Mouse (Mus musculus): ENCODE measurements at regions not wholly inside any gene's neighbourhood (a gene's known extent, or its start where the extent isn't known, plus 50 kb on each side); places are given as distances from the start of the nearest gene placed in this dataset.

GRCm38 (mm10) chr7:83077035-83077918, 210.1 kb downstream of the Mex3b start:
- Histone ChIP-seq H3K36me3 (replicated peaks; ENCODE audit: insufficient read depth, low read length) (no peaks in the 10 kb centered on the region), H3K27ac (ENCODE audit: low read depth) (no peak overlapping the region)
- WGBS (ENCODE audit: insufficient replicate concordance), result 57% methylated on average over 11 of the region's 11 CpGs

GRCm38 (mm10) chr7:83077919-83078265, 210.8 kb downstream of the Mex3b start:
- Histone ChIP-seq H3K27me3 (ENCODE audit: insufficient read depth, low read length) (no peaks in the 10 kb centered on the region), H3K27ac (ENCODE audit: low read depth) (no peak overlapping the region), H3K4me2 (ENCODE audit: low read depth, low read length) (no peak overlapping the region), H3K36me3 (replicated peaks; ENCODE audit: insufficient read depth, low read length) (no peaks in the 10 kb centered on the region), H3K9ac (replicated peaks) (no peak overlapping the region), H3K9me3 (ENCODE audit: low read length) (no peaks in the 10 kb centered on the region), H3K4me1 (ENCODE audit: insufficient read depth) (peaks cover 5% of the 10 kb centered on the region), H3K4me3 (ENCODE audit: low read depth, low read length) (no peak overlapping the region)
- DNase-seq (no peak), ATAC-seq (no peak)
- WGBS (ENCODE audit: insufficient replicate concordance), result 60% methylated on average over 4 of the region's 4 CpGs
- TF ChIP-seq EP300 (IDR thresholded peaks at IDR 0.05; ENCODE audit: low read depth) (no peak), CTCF (IDR thresholded peaks at IDR 0.05; ENCODE audit: low read depth) (no peak)

More at GRCm38 (mm10) chr7:83077035-83077918, 210.1 kb downstream of the Mex3b start:
- Histone ChIP-seq H3K4me1 (ENCODE audit: insufficient read depth) (peaks cover 5% of the 10 kb centered on the region), H3K9me3 (ENCODE audit: low read length) (no peaks in the 10 kb centered on the region), H3K4me3 (ENCODE audit: low read depth, low read length) (no peak overlapping the region), H3K27me3 (ENCODE audit: insufficient read depth, low read length) (no peaks in the 10 kb centered on the region), H3K9ac (replicated peaks) (no peak overlapping the region), H3K4me2 (ENCODE audit: low read depth, low read length) (no peak overlapping the region)
- no peak for TF ChIP-seq CTCF (IDR thresholded peaks at IDR 0.05; ENCODE audit: low read depth)
- no peak for TF ChIP-seq EP300 (IDR thresholded peaks at IDR 0.05; ENCODE audit: low read depth)
- ATAC-seq (no peak), DNase-seq (no peak)

- no peaks in the 10 kb centered on the region for H3K27me3 ChIP-seq (ENCODE audit: insufficient read depth, low read length)
- no peak for TF ChIP-seq EP300 (IDR thresholded peaks at IDR 0.05; ENCODE audit: low read depth)
- TF ChIP-seq CTCF (IDR thresholded peaks at IDR 0.05; ENCODE audit: low read depth), result no peak
- H3K27ac ChIP-seq (ENCODE audit: low read depth), result no peak overlapping the region
- ATAC-seq (no peak), DNase-seq (no peak)
- H3K36me3 ChIP-seq (replicated peaks; ENCODE audit: insufficient read depth, low read length), result no peaks in the 10 kb centered on the region
- H3K4me3 ChIP-seq (ENCODE audit: low read depth, low read length), result no peak overlapping the region
- H3K9me3 ChIP-seq (ENCODE audit: low read length), result no peaks in the 10 kb centered on the region
- H3K4me2 ChIP-seq (ENCODE audit: low read depth, low read length), result no peak overlapping the region
- WGBS (ENCODE audit: insufficient replicate concordance), result 78% methylated on average over 4 of the region's 4 CpGs
- H3K9ac ChIP-seq (replicated peaks), result no peak overlapping the region
- peaks cover 5% of the 10 kb centered on the region for H3K4me1 ChIP-seq (ENCODE audit: insufficient read depth)
These were observed 211.6 kb downstream of the Mex3b start for GRCm38 (mm10) chr7:83078695-83079094.

- Histone ChIP-seq H3K4me1 (ENCODE audit: insufficient read depth) (peaks cover 5% of the 10 kb centered on the region), H3K4me2 (ENCODE audit: low read depth, low read length) (no peak overlapping the region), H3K9me3 (ENCODE audit: low read length) (no peaks in the 10 kb centered on the region), H3K9ac (replicated peaks) (no peak overlapping the region), H3K4me3 (ENCODE audit: low read depth, low read length) (no peak overlapping the region), H3K36me3 (replicated peaks; ENCODE audit: insufficient read depth, low read length) (no peaks in the 10 kb centered on the region), H3K27ac (ENCODE audit: low read depth) (no peak overlapping the region), H3K27me3 (ENCODE audit: insufficient read depth, low read length) (no peaks in the 10 kb centered on the region)
- DNase-seq (no peak), ATAC-seq (no peak)
- WGBS (ENCODE audit: insufficient replicate concordance), result 17% methylated on average over 1 of the region's 1 CpGs
- TF ChIP-seq CTCF (IDR thresholded peaks at IDR 0.05; ENCODE audit: low read depth) (no peak), EP300 (IDR thresholded peaks at IDR 0.05; ENCODE audit: low read depth) (no peak)
These were observed 212.7 kb downstream of the Mex3b start for GRCm38 (mm10) chr7:83079842-83080241.

GRCm38 (mm10) chr7:83084496-83085082, 217.5 kb downstream of the Mex3b start:
- TF ChIP-seq EP300 (IDR thresholded peaks at IDR 0.05; ENCODE audit: low read depth) (no peak), CTCF (IDR thresholded peaks at IDR 0.05; ENCODE audit: low read depth) (no peak)
- 46% methylated on average over 6 of the region's 6 CpGs for WGBS (ENCODE audit: insufficient replicate concordance)
- Histone ChIP-seq H3K4me1 (ENCODE audit: insufficient read depth) (no peaks in the 10 kb centered on the region), H3K4me2 (ENCODE audit: low read depth, low read length) (no peak overlapping the region), H3K36me3 (replicated peaks; ENCODE audit: insufficient read depth, low read length) (no peaks in the 10 kb centered on the region), H3K9ac (replicated peaks) (no peak overlapping the region), H3K4me3 (ENCODE audit: low read depth, low read length) (no peak overlapping the region), H3K9me3 (ENCODE audit: low read length) (no peaks in the 10 kb centered on the region), H3K27ac (ENCODE audit: low read depth) (no peak overlapping the region), H3K27me3 (ENCODE audit: insufficient read depth, low read length) (no peaks in the 10 kb centered on the region)
- DNase-seq, result no peak
- no peak for ATAC-seq

- ATAC-seq, result no peak
- 69% methylated on average over 4 of the region's 4 CpGs for WGBS (ENCODE audit: insufficient replicate concordance)
- Histone ChIP-seq H3K4me2 (ENCODE audit: low read depth, low read length) (no peak overlapping the region), H3K4me3 (ENCODE audit: low read depth, low read length) (no peak overlapping the region), H3K27me3 (ENCODE audit: insufficient read depth, low read length) (no peaks in the 10 kb centered on the region), H3K4me1 (ENCODE audit: insufficient read depth) (no peaks in the 10 kb centered on the region), H3K9me3 (ENCODE audit: low read length) (no peaks in the 10 kb centered on the region), H3K27ac (ENCODE audit: low read depth) (no peak overlapping the region), H3K9ac (replicated peaks) (no peak overlapping the region), H3K36me3 (replicated peaks; ENCODE audit: insufficient read depth, low read length) (no peaks in the 10 kb centered on the region)
- TF ChIP-seq EP300 (IDR thresholded peaks at IDR 0.05; ENCODE audit: low read depth) (no peak), CTCF (IDR thresholded peaks at IDR 0.05; ENCODE audit: low read depth) (no peak)
- no peak for DNase-seq
These were observed 218.5 kb downstream of the Mex3b start for GRCm38 (mm10) chr7:83085547-83086158.
